Mouse (Mus musculus) forebrain, embryonic 15.5 days (tissue): ENCODE results near the gene 9130213A22Rik. TPM values are rescaled to one million over a fixed set of nuclear protein-coding genes. Genes with fewer than 3 reads are reported as not detected.
A peak's percentile ranks its signal among the peaks of the same experiment; 100 is the strongest.

Source experiments
- ATAC-seq: fragments of 200-750 bp; cut with Nextera tagmentation; replicated peaks from 2 replicates; pipeline ENCODE4 v1.8.0; 2017; ENCODE audit warnings: mild to moderate bottlenecking, moderate TSS enrichment, moderate library complexity
- H3K27ac ChIP-seq: fragments of 300-500 bp; sonication (generic); replicated peaks from 2 replicates; pipeline ENCODE4 v1.5.1; 2015; ENCODE audit warnings: mild to moderate bottlenecking, inconsistent platforms
- H3K27me3 ChIP-seq: fragments of 300-500 bp; sonication (generic); 2 replicates; pipeline ENCODE4 v1.6.1; 2015; ENCODE audit warnings: inconsistent platforms
- H3K36me3 ChIP-seq: fragments of 300-500 bp; sonication (generic); 2 replicates; pipeline ENCODE4 v1.6.1; 2015; ENCODE audit warnings: mild to moderate bottlenecking, inconsistent platforms
- H3K4me1 ChIP-seq: fragments of 300-500 bp; sonication (generic); 2 replicates; pipeline ENCODE4 v1.6.1; 2015; ENCODE audit warnings: inconsistent platforms
- H3K4me2 ChIP-seq: fragments of 300-500 bp; sonication (generic); replicated peaks from 2 replicates; pipeline ENCODE4 v1.6.1; 2015; ENCODE audit warnings: mild to moderate bottlenecking, inconsistent platforms
- H3K4me3 ChIP-seq: fragments of 300-500 bp; sonication (generic); 2 replicates; pipeline ENCODE4 v1.5.1; 2015; ENCODE audit warnings: mild to moderate bottlenecking, inconsistent platforms
- H3K9ac ChIP-seq: fragments of 300-500 bp; sonication (generic); replicated peaks from 2 replicates; pipeline ENCODE4 v1.6.1; 2015; ENCODE audit warnings: mild to moderate bottlenecking, inconsistent platforms
- H3K9me3 ChIP-seq: fragments of 300-500 bp; sonication (generic); 2 replicates; pipeline ENCODE4 v1.6.1; 2016; ENCODE audit warnings: inconsistent platforms
- WGBS: fragments of 180-500 bp; shearing (Covaris S2); methylation state at CpG from one replicate; pipeline ENCODE4 v1.1.7; 2015; ENCODE audit warnings: mixed read lengths; 5-methylcytosine and 5-hydroxymethylcytosine counted together
- polyA plus RNA-seq: library from polyadenylated mRNA; unstranded; fragments of >200 nt; fragmentation: Nextera tagmentation; extraction: Ambion mirVana; gene quantifications from 2 replicates; pipeline ENCODE4 v1.2.1, GENCODE M21; 2015

9130213A22Rik gene
- polyA plus RNA-seq, 1 experiment from 2014 or later = 0.38 TPM

DNA sequence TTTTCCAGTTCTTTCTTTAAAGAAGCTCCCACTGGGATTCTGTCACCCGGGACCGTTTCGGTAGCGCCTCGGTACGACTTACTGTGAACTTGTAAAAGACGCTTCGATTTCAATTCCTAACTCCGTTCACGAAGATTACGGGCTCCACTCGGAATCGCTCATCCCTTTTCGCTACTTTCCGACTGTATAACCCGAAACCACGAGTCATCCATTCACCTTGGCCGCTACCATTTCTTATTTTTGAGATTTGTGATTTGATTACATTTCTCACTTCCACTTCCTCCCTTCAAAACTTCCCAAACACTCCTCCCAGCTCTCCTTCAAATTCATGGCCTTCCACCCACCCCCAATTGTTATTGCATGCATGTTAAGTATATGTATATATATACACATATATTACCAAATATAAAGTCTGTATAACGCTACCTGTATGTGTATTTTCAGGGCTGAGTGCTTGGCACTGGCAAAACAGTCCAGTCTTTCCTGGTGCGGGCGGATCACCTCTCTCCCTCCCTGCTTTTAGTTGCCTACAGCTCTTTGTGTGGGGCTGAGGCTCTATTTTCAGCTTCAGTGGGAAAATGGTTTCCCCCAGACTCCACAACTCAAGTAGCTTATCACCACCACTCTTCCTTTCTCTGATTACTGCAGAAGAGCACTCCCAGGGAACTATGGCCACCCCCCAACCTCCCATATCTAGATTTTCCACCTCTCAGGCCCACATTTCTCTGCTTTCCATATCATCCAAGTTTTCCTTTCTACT, 11.2 kb downstream of the 9130213A22Rik start:
- Histone ChIP-seq H3K4me1 (peaks cover 12% of the 10 kb centered on the region), H3K36me3 (peaks cover 14% of the 10 kb centered on the region), H3K27ac (no peak overlapping the region; the same call in 1 of the 2 replicates), H3K9me3 (no peaks in the 10 kb centered on the region), H3K27me3 (no peaks in the 10 kb centered on the region), H3K4me2 (peak overlapping the region; percentile 48), H3K9ac (peak overlapping the region; percentile 17; the same call in 1 of the 2 replicates), H3K4me3 (peak overlapping the region; percentile 42)
- 6% methylated on average over 21 of the region's 21 CpGs for WGBS
- ATAC-seq = no peak

DNA sequence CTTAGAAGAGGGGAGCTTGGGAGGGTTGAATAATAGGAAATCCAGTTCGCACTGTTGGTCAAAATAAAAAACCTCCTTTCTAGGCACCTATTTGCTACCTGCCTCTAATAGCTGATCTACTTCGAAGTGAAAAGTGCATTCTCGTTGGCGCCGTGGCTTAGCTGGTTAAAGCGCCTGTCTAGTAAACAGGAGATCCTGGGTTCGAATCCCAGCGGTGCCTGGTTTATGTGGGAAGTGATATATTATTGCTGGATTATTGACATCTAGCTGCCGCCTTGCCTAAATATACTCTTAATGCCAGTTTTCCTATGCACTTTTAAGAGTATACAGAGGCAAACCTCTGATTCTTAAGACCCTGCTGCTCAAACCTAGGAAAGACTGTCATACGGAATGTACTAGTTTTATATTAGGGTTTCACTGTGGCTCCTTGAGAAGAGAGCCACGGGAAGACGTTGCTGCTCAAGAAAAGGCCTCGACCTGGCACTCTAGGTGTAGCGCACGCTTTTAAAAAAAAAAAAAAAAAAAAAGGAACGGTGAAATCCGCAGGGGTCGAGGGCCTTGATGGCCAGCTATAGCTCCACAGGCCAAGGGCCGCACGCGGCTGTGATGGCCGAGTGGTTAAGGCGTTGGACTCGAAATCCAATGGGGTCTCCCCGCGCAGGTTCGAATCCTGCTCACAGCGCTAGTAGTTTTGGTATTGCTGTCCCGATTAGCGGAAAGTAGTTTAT, 11.9 kb downstream of the 9130213A22Rik start:
- ATAC-seq = peak; percentile 75
- Histone ChIP-seq H3K27ac (peak overlapping the region; percentile 53), H3K4me1 (peaks cover 12% of the 10 kb centered on the region), H3K9ac (peak overlapping the region; percentile 17), H3K9me3 (no peaks in the 10 kb centered on the region), H3K36me3 (peaks cover 21% of the 10 kb centered on the region), H3K27me3 (no peaks in the 10 kb centered on the region), H3K4me3 (peak overlapping the region; percentile 42), H3K4me2 (peak overlapping the region; percentile 48)
- WGBS = under 1% methylated on average over 30 of the region's 30 CpGs

DNA sequence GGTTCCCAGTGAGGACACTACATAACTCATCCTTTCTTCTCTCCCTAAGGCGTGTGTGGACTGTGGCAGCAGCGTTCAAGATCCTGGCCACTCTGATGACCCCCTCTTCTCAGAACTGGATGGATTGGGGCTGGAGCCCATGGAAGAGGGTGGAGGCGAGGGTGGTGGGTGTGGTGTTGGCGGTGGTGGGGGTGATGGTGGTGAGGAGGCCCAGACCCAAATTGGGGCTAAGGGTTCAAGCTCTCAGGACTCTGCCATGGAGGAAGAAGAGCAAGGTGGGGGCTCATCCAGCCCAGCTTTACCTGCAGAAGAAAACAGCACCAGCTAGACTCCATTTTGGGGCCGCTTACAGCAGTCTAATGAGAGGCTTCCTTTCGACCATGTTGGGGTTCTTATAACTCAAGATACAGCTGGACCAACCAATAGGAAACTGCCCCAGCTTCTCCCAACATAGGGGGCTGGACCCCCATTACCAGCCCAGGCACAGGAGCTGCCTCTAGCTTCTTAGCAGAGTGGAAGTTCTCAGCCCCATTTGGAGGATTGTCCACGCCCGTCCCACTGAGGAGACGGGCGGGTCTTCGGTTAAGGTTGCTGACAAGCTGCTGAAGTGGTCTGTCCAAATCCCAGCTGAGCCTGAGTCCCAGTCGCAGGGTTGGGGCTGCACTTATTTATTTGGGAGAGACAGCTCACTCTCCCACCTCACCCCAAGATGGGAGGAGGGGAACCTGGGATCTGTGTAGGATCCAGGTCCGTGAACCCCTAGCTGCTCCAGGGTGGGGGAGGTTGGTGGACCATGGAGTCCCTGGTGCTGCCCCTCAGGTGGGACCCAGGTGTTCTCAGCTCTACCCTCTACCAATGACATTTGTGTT, 13.1 kb downstream of the 9130213A22Rik start:
- Histone ChIP-seq H3K4me2 (no peak overlapping the region), H3K27ac (no peak overlapping the region), H3K27me3 (no peaks in the 10 kb centered on the region), H3K4me3 (no peak overlapping the region), H3K4me1 (peaks cover 12% of the 10 kb centered on the region), H3K9me3 (no peaks in the 10 kb centered on the region), H3K36me3 (peaks cover 30% of the 10 kb centered on the region), H3K9ac (no peak overlapping the region)
- WGBS = 80% methylated on average over 13 of the region's 13 CpGs
- ATAC-seq = no peak

DNA sequence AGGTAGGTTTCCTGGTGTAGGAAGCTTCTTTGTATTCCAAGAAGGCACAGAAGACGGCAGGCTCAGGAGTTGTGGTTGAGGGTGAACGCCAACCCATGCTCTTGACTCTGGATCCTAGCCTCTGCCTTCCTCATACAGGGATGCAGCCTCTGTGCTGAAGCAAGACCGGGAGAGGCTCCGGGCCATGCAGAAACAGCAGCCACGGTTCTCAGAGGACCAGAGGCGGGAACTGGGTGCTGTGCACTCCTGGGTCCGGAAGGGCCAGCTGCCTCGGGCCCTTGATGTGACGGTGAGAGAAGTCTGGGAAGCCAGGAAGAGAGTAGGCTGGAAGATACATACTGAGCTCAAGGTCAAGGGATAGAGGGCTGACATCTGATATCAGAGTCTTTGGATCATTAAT, 14.2 kb downstream of the 9130213A22Rik start:
- no peak overlapping the region for H3K4me2 ChIP-seq
- H3K36me3 ChIP-seq = peaks cover 41% of the 10 kb centered on the region
- H3K27me3 ChIP-seq = no peaks in the 10 kb centered on the region
- H3K4me3 ChIP-seq = no peak overlapping the region
- H3K9me3 ChIP-seq = no peaks in the 10 kb centered on the region
- no peak for ATAC-seq
- peaks cover 12% of the 10 kb centered on the region for H3K4me1 ChIP-seq
- WGBS = 93% methylated on average over 9 of the region's 9 CpGs
- H3K9ac ChIP-seq = no peak overlapping the region
- H3K27ac ChIP-seq = no peak overlapping the region

DNA sequence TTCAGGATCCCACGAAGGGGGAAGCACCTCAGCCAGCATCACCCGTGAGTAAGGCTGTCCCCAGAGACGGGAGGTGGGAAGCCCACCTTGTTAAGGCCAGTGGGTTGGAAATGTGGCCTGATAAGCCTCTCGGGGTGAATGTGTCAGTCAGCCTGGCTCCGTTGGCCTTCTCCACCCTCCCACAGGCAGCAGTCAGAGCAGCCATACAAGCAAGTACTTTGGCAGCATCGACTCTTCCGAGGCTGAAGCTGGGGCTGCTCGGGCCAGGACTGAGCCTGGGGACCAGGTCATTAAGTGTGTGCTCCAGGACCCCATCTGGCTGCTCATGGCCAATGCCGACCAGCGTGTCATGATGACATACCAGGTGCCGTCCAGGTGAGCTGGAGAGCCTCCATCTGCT, 14.7 kb downstream of the 9130213A22Rik start:
- Histone ChIP-seq H3K4me2 (no peak overlapping the region), H3K36me3 (peaks cover 46% of the 10 kb centered on the region), H3K9ac (no peak overlapping the region), H3K27ac (no peak overlapping the region), H3K9me3 (no peaks in the 10 kb centered on the region), H3K4me1 (peaks cover 12% of the 10 kb centered on the region), H3K27me3 (no peaks in the 10 kb centered on the region), H3K4me3 (no peak overlapping the region)
- WGBS = 94% methylated on average over 11 of the region's 11 CpGs
- ATAC-seq = no peak

DNA sequence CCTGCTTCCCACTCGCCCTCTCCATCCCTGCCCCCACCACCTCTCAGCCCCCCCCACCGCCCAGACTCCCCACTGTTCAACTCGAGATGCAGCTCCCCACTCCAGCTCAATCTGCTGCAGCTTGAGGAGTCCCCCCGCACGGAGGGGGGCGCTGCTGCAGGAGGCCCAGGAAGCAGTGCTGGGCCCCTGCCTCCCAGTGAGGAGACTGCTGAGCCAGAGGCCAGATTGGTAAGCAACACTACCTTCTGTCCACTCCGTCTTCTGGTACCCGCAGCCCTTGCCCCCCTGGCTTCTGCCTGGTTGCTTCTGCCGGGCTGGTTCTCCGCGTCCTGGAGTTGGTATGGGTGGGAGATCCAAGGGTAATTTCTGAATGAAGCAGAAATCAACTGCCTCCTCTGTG, 15.5 kb downstream of the 9130213A22Rik start:
- Histone ChIP-seq H3K4me2 (no peak overlapping the region), H3K4me1 (peaks cover 12% of the 10 kb centered on the region), H3K27me3 (no peaks in the 10 kb centered on the region), H3K27ac (no peak overlapping the region), H3K9me3 (no peaks in the 10 kb centered on the region), H3K4me3 (no peak overlapping the region), H3K9ac (no peak overlapping the region), H3K36me3 (peaks cover 54% of the 10 kb centered on the region)
- WGBS = 85% methylated on average over 11 of the region's 11 CpGs
- no peak for ATAC-seq

DNA sequence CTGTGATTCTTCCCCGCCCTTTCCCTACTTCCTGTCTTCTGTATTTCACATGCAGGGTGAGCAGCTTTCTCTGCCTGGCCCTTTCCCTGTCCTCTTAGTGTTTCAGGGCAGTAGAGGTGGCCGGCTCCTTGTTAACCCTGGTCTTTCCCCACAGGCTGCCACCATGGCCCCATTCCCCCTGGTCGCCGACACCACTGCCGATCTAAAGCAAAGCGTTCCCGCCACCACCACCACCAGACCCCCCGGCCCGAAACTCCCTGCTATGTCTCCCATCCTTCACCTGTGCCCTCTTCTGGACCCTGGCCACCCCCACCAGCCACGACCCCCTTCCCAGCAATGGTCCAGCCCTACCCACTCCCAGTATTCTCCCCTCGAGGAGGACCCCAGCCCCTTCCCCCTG, 16.1 kb downstream of the 9130213A22Rik start:
- WGBS = 92% methylated on average over 11 of the region's 11 CpGs

DNA sequence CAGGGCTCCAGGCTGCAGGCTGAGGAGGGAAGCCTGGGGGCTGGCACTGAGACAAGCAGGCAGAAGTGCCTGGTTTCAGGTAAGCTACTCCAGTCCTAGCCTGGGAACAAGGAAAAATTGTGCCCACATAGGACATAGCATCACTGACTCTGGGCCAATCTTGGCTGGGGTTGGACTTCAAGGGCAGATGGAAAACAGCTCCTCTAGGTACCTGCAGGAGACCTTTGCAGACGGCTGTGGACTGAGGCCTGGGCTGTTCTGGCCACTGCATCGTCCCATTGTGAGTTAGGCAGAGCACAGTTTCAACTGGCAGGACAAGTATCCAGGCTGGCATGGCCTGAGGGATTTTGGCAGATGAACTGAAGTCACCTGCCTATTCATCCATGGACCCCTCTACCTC, 16.6 kb downstream of the 9130213A22Rik start:
- Histone ChIP-seq H3K4me3 (no peak overlapping the region), H3K4me1 (peaks cover 7% of the 10 kb centered on the region), H3K27ac (no peak overlapping the region), H3K9me3 (no peaks in the 10 kb centered on the region), H3K9ac (no peak overlapping the region), H3K27me3 (no peaks in the 10 kb centered on the region), H3K4me2 (no peak overlapping the region), H3K36me3 (peaks cover 56% of the 10 kb centered on the region)
- ATAC-seq = no peak
- 86% methylated on average over 2 of the region's 2 CpGs for WGBS

More for the DNA sequence above, 16.1 kb downstream of the 9130213A22Rik start:
- Histone ChIP-seq H3K4me1 (peaks cover 9% of the 10 kb centered on the region), H3K4me2 (no peak overlapping the region), H3K36me3 (peaks cover 56% of the 10 kb centered on the region), H3K9me3 (no peaks in the 10 kb centered on the region), H3K27ac (no peak overlapping the region), H3K4me3 (no peak overlapping the region), H3K27me3 (no peaks in the 10 kb centered on the region), H3K9ac (no peak overlapping the region)
- no peak for ATAC-seq

DNA sequence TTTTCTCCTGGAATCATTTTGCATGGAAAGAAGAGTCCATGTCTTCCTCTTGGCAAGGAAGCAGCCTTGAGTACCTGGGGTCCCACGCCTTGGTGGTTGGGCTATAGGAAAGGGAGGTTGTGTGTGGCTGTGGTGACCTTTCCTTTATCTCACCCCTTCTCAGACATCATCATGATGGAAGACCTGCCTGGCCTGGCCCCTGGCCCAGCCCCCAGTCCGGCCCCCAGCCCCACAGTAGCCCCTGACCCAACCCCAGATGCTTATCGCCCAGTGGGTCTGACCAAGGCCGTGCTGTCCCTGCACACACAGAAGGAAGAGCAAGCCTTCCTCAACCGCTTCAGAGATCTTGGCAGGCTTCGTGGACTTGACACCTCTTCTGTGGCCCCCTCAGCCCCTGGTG, 17.2 kb downstream of the 9130213A22Rik start:
- Histone ChIP-seq H3K27me3 (no peaks in the 10 kb centered on the region), H3K4me2 (no peak overlapping the region), H3K9me3 (no peaks in the 10 kb centered on the region), H3K9ac (no peak overlapping the region), H3K4me1 (peaks cover 8% of the 10 kb centered on the region), H3K4me3 (no peak overlapping the region), H3K36me3 (peaks cover 56% of the 10 kb centered on the region), H3K27ac (no peak overlapping the region)
- 91% methylated on average over 6 of the region's 6 CpGs for WGBS
- no peak for ATAC-seq

DNA sequence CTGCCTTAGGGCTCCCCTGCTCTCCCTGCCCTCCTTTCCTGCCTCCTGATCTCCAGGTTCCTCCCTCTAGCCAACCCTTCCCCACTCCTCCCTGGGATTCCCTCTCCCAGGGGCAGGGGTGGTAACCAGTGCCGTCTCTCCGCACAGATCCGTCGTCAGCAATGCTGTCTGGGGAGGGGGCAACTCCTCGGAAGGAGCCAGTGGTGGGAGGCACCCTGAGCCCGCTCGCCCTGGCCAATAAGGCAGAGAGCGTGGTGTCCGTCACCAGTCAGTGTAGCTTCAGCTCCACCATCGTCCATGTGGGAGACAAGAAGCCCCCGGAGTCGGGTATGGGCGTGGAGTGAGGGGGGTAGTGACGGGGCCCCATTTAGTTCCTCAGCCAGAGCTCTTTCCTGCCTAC, 17.9 kb downstream of the 9130213A22Rik start:
- no peaks in the 10 kb centered on the region for H3K27me3 ChIP-seq
- H3K4me2 ChIP-seq = no peak overlapping the region
- no peak overlapping the region for H3K4me3 ChIP-seq
- H3K9me3 ChIP-seq = no peaks in the 10 kb centered on the region
- no peak overlapping the region for H3K27ac ChIP-seq
- peaks cover 56% of the 10 kb centered on the region for H3K36me3 ChIP-seq
- peaks cover 14% of the 10 kb centered on the region for H3K4me1 ChIP-seq
- ATAC-seq = no peak
- no peak overlapping the region for H3K9ac ChIP-seq
- WGBS = 90% methylated on average over 14 of the region's 14 CpGs

DNA sequence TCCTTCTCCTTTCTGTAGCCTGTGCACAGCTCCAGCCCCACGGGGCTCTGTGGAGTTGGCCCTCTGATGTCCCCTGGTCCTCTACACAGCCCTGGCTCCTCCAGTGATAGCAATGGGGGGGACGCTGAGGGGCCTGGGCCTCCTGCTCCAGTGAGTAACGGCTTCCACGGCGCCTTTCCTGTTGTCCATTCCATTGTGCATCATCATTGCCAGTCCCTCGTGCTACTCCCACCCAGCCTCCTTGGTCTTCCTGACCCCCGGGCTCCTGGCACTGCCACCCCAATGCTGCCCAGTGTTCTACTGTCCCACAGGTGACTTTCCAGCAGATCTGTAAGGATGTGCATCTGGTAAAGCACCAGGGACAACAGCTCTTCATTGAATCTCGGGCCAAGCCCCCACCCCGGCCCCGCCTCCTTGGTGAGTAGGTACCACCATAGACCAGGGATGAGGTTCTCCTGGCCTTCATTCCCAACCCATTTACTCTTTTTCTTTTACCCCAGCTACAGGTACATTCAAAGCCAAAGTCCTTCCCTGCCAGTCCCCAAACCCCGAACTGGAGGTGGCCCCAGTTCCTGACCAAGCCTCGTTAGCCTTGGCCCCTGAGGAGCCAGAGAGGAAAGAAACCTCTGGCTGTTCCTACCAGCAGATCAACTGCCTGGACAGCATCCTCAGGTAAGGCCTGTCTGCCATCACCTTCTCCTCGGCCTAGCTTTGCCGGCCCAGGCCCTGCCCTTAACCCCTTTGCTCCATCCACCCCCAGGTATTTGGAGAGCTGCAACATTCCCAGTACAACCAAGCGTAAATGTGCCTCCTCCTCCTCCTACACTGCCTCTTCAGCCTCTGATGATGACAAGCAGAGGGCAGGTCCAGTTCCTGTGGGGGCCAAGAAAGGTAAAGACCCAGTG, 18.6 kb downstream of the 9130213A22Rik start:
- Histone ChIP-seq H3K4me3 (no peak overlapping the region), H3K9ac (no peak overlapping the region), H3K27me3 (no peaks in the 10 kb centered on the region), H3K4me2 (no peak overlapping the region), H3K4me1 (peaks cover 21% of the 10 kb centered on the region), H3K9me3 (no peaks in the 10 kb centered on the region), H3K36me3 (peaks cover 54% of the 10 kb centered on the region), H3K27ac (no peak overlapping the region)
- WGBS = 89% methylated on average over 15 of the region's 15 CpGs
- ATAC-seq = no peak
